Mouse (Mus musculus) hindbrain, embryonic 11.5 days (tissue): ENCODE data around the gene Zbtb22. TPM values are rescaled to one million over a fixed set of nuclear protein-coding genes. Genes with fewer than 3 reads are reported as not detected.
A peak's percentile ranks its signal among the peaks of the same experiment; 100 is the strongest.

ENCODE experiments used
- ATAC-seq: fragments of 200-750 bp; cut with Nextera tagmentation; 2 replicates; pipeline ENCODE4 v1.8.0; 2017; ENCODE audit warnings: mild to moderate bottlenecking, moderate TSS enrichment, moderate library complexity; ENCODE audit not compliant: low FRiP score
- DNase-seq: peaks from one replicate; pipeline ENCODE4 v3.0.0-alpha.2; 2015; ENCODE audit warnings: low spot score
- H3K27ac ChIP-seq: fragments of 300-500 bp; sonication (generic); 2 replicates; pipeline ENCODE4 v1.5.1; 2014; ENCODE audit warnings: mild to moderate bottlenecking, low read depth, low read length
- H3K27me3 ChIP-seq: fragments of 300-500 bp; sonication (generic); 2 replicates; pipeline ENCODE4 v1.6.1; 2014; ENCODE audit warnings: mild to moderate bottlenecking, low read length, moderate library complexity, mixed read lengths; ENCODE audit not compliant: control insufficient read depth, insufficient read depth
- H3K36me3 ChIP-seq: fragments of 300-500 bp; sonication (generic); 2 replicates; pipeline ENCODE4 v1.6.1; 2014; ENCODE audit warnings: mild to moderate bottlenecking, low read length, moderate library complexity, mixed read lengths; ENCODE audit not compliant: control insufficient read depth, insufficient read depth
- H3K4me1 ChIP-seq: fragments of 300-500 bp; sonication (generic); replicated peaks from 2 replicates; pipeline ENCODE4 v1.6.1; 2014; ENCODE audit warnings: low read length, mixed read lengths; ENCODE audit not compliant: control insufficient read depth, insufficient read depth
- H3K4me2 ChIP-seq: fragments of 300-500 bp; sonication (generic); replicated peaks from 2 replicates; pipeline ENCODE4 v1.6.1; 2014; ENCODE audit warnings: mild to moderate bottlenecking, low read depth, low read length
- H3K4me3 ChIP-seq: fragments of 300-500 bp; sonication (generic); 2 replicates; pipeline ENCODE4 v1.5.1; 2014; ENCODE audit warnings: low read depth, low read length
- H3K9ac ChIP-seq: fragments of 300-500 bp; sonication (generic); 2 replicates; pipeline ENCODE4 v1.6.1; 2014; ENCODE audit warnings: low read depth, low read length
- H3K9me3 ChIP-seq: fragments of 300-500 bp; sonication (generic); 2 replicates; pipeline ENCODE4 v1.6.1; 2016; ENCODE audit warnings: low read length; ENCODE audit not compliant: control insufficient read depth
- WGBS: fragments of 180-500 bp; shearing (Covaris S2); extraction: QIAGEN DNeasy Blood & Tissue Kit; methylation state at CpG from one replicate; pipeline ENCODE4 v1.1.7; 2014; 5-methylcytosine and 5-hydroxymethylcytosine counted together
- polyA plus RNA-seq: library from polyadenylated mRNA; unstranded; fragments of >200 nt; fragmentation: Nextera tagmentation; extraction: Ambion mirVana; gene quantifications from 2 replicates; pipeline ENCODE4 v1.2.1, GENCODE M21; 2014

The Zbtb22 gene
- polyA plus RNA-seq, 1 experiment from 2014 or later = 8.1 TPM

- DNase-seq (no peak), ATAC-seq (no peak)
- no peak overlapping the region for H3K4me2 ChIP-seq
- no peak overlapping the region for H3K27ac ChIP-seq
- H3K4me3 ChIP-seq = no peak overlapping the region; the same call in 1 of the 2 replicates
- H3K36me3 ChIP-seq = no peaks in the 10 kb centered on the region
- WGBS = 83% methylated on average over 10 of the region's 10 CpGs
- peaks cover 6% of the 10 kb centered on the region; the same call in 1 of the 2 replicates for H3K4me1 ChIP-seq
- no peaks in the 10 kb centered on the region for H3K9me3 ChIP-seq
- H3K9ac ChIP-seq = no peak overlapping the region
- no peaks in the 10 kb centered on the region for H3K27me3 ChIP-seq
These were observed 9.0 kb downstream of the Zbtb22 start for GRCm38 (mm10) chr17:33924577-33925283.

DNA sequence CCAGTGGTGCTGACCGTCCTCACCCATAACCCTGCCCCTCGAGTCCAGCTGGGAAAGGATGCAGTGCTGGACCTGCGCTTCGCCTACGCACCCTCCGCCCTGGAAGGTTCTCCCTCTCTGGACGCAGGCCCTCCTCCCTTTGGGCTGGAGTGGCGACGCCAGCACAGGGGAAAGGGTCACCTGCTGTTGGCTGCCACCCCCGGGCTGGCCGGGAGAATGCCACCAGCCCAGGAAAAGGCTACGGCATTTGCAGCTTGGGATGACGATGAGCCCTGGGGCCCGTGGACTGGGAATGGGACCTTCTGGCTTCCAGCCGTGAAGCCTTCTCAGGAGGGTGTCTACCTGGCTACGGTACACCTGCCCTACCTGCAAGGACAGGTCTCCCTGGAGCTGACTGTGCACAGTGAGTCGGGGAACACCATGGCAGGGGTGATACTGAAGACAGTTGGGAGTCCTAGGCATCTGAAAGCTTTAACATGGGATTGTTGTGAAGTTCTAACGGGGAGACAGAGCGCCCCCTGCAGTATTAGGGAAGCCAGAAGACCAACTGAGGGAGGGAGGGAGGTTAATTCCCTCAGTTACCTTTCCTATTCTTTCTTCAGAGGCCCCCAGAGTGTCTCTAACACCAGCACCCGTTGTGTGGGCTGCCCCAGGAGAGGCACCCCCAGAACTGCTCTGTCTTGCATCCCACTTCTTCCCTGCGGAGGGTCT is 9.9 kb downstream of the Zbtb22 start:
- H3K27me3 ChIP-seq = no peaks in the 10 kb centered on the region
- ATAC-seq (no peak), DNase-seq (no peak)
- H3K27ac ChIP-seq = no peak overlapping the region
- no peak overlapping the region for H3K9ac ChIP-seq
- H3K4me1 ChIP-seq = 0 out of 2 replicates have a peak, but pooled peaks cover 5% of the 10 kb centered on the region
- no peaks in the 10 kb centered on the region for H3K9me3 ChIP-seq
- no peak overlapping the region for H3K4me3 ChIP-seq
- H3K4me2 ChIP-seq = no peak overlapping the region
- no peaks in the 10 kb centered on the region for H3K36me3 ChIP-seq
- 83% methylated on average over 20 of the region's 21 CpGs for WGBS

DNA sequence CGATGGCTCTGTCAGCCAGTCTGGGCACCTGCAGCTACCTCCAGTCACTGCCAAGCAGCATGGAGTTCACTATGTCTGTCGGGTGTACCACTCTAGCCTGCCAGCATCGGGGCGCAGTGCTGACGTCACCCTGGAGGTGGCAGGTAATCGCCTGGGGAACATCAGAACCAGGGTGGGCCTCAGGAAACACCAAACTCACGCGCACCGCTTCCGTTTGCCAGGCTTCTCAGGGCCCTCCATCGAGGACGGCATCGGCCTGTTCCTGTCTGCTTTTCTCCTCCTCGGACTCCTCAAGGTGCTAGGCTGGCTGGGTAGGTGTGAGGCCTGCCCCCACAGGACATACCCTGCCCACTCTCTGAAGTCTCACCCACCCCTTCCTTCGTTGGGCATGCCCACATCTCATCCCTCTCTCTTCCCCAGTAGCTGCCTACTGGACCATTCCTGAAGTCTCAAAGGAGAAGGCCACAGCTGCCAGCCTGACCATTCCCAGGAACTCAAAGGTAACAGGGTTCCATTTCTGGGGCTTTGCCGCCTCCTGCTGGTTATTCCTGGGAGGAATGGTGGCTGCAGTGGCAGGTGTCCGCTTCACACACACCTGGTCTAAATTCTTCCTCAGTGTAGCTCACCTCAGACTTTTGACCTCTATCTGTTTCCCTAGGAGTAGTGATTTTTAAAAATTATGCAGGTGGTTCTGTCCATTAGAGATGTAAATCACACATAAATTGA is 10.7 kb downstream of the Zbtb22 start:
- Histone ChIP-seq H3K27ac (no peak overlapping the region), H3K4me3 (no peak overlapping the region), H3K4me2 (no peak overlapping the region), H3K4me1 (no peaks in the 10 kb centered on the region), H3K9ac (no peak overlapping the region), H3K9me3 (no peaks in the 10 kb centered on the region), H3K27me3 (no peaks in the 10 kb centered on the region), H3K36me3 (no peaks in the 10 kb centered on the region)
- peak; percentile 41 for DNase-seq
- WGBS = 70% methylated on average over 17 of the region's 17 CpGs
- no peak for ATAC-seq

GRCm38 (mm10) chr17:33928251-33928947 is 12.7 kb downstream of the Zbtb22 start:
- Histone ChIP-seq H3K4me1 (no peaks in the 10 kb centered on the region), H3K27me3 (no peaks in the 10 kb centered on the region), H3K4me2 (peak overlapping the region; percentile 90), H3K9ac (peak overlapping the region; percentile 82), H3K4me3 (peak overlapping the region; percentile 76), H3K36me3 (0 out of 2 replicates have a peak, but pooled peaks cover 6% of the 10 kb centered on the region), H3K27ac (no peak overlapping the region), H3K9me3 (no peaks in the 10 kb centered on the region)
- no peak for ATAC-seq
- 60% methylated on average over 21 of the region's 21 CpGs for WGBS
- no peak for DNase-seq

GRCm38 (mm10) chr17:33929371-33930279 is 13.9 kb downstream of the Zbtb22 start, which contains the start of gene Rgl2:
Gene Rgl2, plus strand, starts transcription at chr17:33929543.
- peak within 1 kb of the TSS; percentile 76 for H3K4me3 ChIP-seq

DNA sequence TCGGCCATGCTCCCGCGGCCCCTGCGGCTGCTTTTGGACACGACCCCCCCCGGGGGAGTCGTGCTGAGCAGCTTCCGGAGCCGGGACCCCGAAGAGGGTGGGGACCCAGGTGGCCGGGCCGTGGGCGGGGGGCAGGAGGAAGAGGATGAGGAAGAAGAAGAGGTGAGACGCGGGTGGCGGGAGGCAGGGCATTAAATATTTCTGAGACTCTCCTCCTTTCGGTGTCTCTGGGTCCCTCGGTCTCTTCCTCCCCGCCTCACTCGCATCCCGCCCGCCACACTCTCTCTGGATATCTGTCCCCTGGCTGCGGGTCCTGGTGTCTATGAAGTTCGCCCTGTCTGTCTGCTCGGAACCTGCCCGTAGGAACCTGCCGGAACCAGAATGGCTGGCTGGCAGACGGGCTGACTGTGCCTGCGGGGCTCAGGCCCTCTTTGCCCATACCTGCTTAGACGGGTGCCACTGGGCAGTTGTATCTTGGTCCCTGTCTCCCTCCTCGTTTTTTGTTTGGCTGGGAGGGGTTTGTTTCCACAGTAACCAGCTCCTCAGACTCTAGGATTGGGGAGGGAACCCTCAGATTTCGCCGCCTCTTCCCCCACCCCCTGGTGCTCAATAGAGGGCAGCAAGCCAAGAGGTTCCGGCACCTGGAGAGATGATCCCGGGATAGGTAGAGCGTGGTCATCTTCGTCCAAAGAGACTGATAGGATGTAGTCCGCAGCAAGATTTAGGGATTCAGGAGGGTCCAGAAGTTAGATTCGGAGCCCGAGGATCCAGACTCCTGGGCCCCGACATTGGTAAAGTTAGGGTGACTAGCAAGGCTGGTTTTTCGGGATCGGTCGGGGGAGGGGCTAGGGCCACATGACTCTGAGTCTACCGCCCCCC is 14.8 kb downstream of the Zbtb22 start:
- no peaks in the 10 kb centered on the region for H3K9me3 ChIP-seq
- 1% methylated on average over 42 of the region's 45 CpGs for WGBS
- DNase-seq = peak; percentile 54
- peak overlapping the region; percentile 87 for H3K27ac ChIP-seq
- no peaks in the 10 kb centered on the region for H3K27me3 ChIP-seq
- H3K36me3 ChIP-seq = 0 out of 2 replicates have a peak, but pooled peaks cover 6% of the 10 kb centered on the region
- no peaks in the 10 kb centered on the region for H3K4me1 ChIP-seq
- H3K4me2 ChIP-seq = peak overlapping the region; percentile 90
- ATAC-seq = peak; percentile 1; the same call in 1 of the 2 replicates
- peak overlapping the region; percentile 76 for H3K4me3 ChIP-seq
- H3K9ac ChIP-seq = peak overlapping the region; percentile 82

More at GRCm38 (mm10) chr17:33929371-33930279, 13.9 kb downstream of the Zbtb22 start, which contains the start of gene Rgl2:
- Histone ChIP-seq H3K4me1 (no peaks in the 10 kb centered on the region), H3K27ac (peak within 1 kb of the TSS; percentile 87), H3K4me2 (peak within 1 kb of the TSS; percentile 90), H3K9ac (peak within 1 kb of the TSS; percentile 82), H3K9me3 (no peaks in the 10 kb centered on the region), H3K27me3 (no peaks in the 10 kb centered on the region), H3K36me3 (0 out of 2 replicates have a peak, but pooled peaks cover 6% of the 10 kb centered on the region)
- ATAC-seq (peak; percentile 83), DNase-seq (peak; percentile 98)
- under 1% methylated on average over 73 of the region's 80 CpGs for WGBS

- WGBS = 35% methylated on average over 18 of the region's 18 CpGs
- peak overlapping the region; percentile 76 for H3K4me3 ChIP-seq
- ATAC-seq (no peak), DNase-seq (no peak)
- H3K27me3 ChIP-seq = no peaks in the 10 kb centered on the region
- H3K36me3 ChIP-seq = 0 out of 2 replicates have a peak, but pooled peaks cover 6% of the 10 kb centered on the region
- no peaks in the 10 kb centered on the region for H3K4me1 ChIP-seq
- peak overlapping the region; percentile 82 for H3K9ac ChIP-seq
- H3K9me3 ChIP-seq = no peaks in the 10 kb centered on the region
- no peak overlapping the region for H3K27ac ChIP-seq
- H3K4me2 ChIP-seq = peak overlapping the region; percentile 90
These were observed 15.6 kb downstream of the Zbtb22 start for GRCm38 (mm10) chr17:33931159-33931866.
